9 mouse cellular contexts compared by ENCODE assay signal in the genomic region with DNA sequence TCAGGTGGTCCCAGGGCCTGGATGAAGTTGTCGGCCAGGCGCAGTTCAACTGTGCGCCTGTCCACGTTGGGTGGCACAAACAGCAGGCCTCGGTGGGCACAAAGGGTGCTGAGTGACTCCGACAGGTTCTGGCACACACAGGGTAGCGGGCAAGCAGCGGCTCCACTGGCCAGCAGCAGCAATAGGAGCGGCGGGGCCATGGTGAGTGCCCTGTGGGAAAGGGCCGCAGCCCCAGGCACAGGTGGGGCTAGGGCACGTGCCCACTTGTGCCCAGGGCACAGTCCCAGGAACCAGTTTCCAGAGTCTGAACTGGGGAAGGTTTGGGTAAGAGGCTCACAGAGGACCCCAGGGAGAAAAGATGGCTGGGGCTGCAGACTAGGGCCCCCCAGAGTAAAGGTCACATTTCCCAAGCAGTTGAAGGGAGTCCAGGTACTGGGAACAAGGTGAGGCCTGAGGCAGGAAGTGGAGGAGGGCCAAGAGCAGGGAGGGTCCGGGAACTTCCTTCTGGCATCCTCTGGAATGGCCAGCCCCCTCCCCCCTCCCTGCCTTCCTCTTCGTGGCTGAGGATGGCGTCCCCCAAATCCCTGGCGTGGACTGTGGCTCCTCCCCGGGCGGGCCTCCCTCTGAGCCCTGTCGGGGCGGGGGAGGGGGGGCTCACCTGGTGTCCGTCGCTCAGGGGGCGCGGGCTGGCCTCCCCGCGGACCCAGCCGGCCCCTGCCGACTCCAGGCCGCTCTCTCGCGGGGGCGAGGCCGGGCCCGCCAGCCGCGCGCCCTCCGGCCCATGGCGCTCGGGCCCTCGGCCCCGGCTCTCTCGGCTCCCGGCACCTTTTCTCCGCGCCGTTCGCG. TPM values are rescaled to one million over a fixed set of nuclear protein-coding genes. Genes with fewer than 3 reads are reported as not detected.
DNase-seq lines count a peak whose midpoint lies in the region; ATAC-seq and TF ChIP-seq lines count a peak whose summit lies in the region.
"Had no signal": no experiment of that assay in that cellular context is flagged by ENCODE, and none has a peak within 500 bp of the region (broad histone marks: within the 10 kb centered on the region; RNA-seq: fewer than 3 reads in every experiment).

No protein-coding gene starts in this region.

- no peaks in the 10 kb centered on the region for H3K9me3 ChIP-seq in embryonic facial prominence, embryonic 10.5 days
- H3K9me3 ChIP-seq in midbrain, embryonic 11.5 days (ENCODE audit: control insufficient read depth, low read length): no peaks in the 10 kb centered on the region

- H3K4me3 ChIP-seq in C2C12 (ENCODE audit: insufficient read depth, poor library complexity, severe bottlenecking): peak overlapping the region; percentile 75
- H3K4me3 ChIP-seq in embryonic facial prominence, embryonic 10.5 days: peak overlapping the region; percentile 92
- peak overlapping the region; percentile 67 for H3K4me3 ChIP-seq in kidney, adult 2 months (ENCODE audit: insufficient read depth, low read depth, low read length)
- H3K4me3 ChIP-seq in midbrain, embryonic 11.5 days (ENCODE audit: low read depth, low read length): peak overlapping the region; percentile 92

- no peaks in the 10 kb centered on the region for H3K27me3 ChIP-seq in C2C12 (ENCODE audit: control insufficient read depth, insufficient read depth, insufficient read length)
- peaks cover 9% of the 10 kb centered on the region; the same call in 1 of the 2 replicates for H3K27me3 ChIP-seq in embryonic facial prominence, embryonic 10.5 days (replicated peaks; ENCODE audit: low read depth, poor library complexity, severe bottlenecking)
- no peaks in the 10 kb centered on the region for H3K27me3 ChIP-seq in kidney, adult 2 months (replicated peaks; ENCODE audit: control insufficient read depth, insufficient read depth, low read length)
- H3K27me3 ChIP-seq in midbrain, embryonic 11.5 days (ENCODE audit: control insufficient read depth, insufficient read depth, low read length): peaks cover 2% of the 10 kb centered on the region; the same call in 1 of the 2 replicates

- H3K4me1 ChIP-seq in embryonic facial prominence, embryonic 10.5 days: peaks cover 52% of the 10 kb centered on the region
- no peaks in the 10 kb centered on the region for H3K4me1 ChIP-seq in kidney, adult 2 months (ENCODE audit: control insufficient read depth, insufficient read depth, low read length)
- H3K4me1 ChIP-seq in midbrain, embryonic 11.5 days (ENCODE audit: control insufficient read depth, insufficient read depth, low read length): peaks cover 12% of the 10 kb centered on the region

- peak overlapping the region; percentile 79 for H3ac ChIP-seq in C2C12 (ENCODE audit: control insufficient read depth, insufficient read length, low read depth)

- H3K79me2 ChIP-seq in C2C12 (ENCODE audit: control insufficient read depth, insufficient read depth): peaks cover 27% of the 10 kb centered on the region

- peaks cover 12% of the 10 kb centered on the region for H3K79me3 ChIP-seq in C2C12 (ENCODE audit: low read depth)

- 18% methylated on average over 48 of the region's 49 CpGs for WGBS in embryonic facial prominence, embryonic 10.5 days
- WGBS in kidney, adult 2 months: 33% methylated on average over 49 of the region's 49 CpGs
- 30% methylated on average over 31 of the region's 49 CpGs for WGBS in midbrain, embryonic 11.5 days

- DNase-seq in cerebellum, adult 11-12 months: peak; percentile 70
- no peak for DNase-seq in cerebellum, adult 11 months
- DNase-seq in embryonic facial prominence, embryonic 10.5 days (ENCODE audit: low spot score): peak; percentile 77
- DNase-seq in kidney, adult 2 months: no peak
- DNase-seq in midbrain, embryonic 11.5 days (ENCODE audit: low spot score, missing footprints): peak; percentile 92
- no peak for DNase-seq in ovary, postnatal 14 days (ENCODE audit: low spot score)
- DNase-seq in adrenal gland, adult 8-10 months: no peak

- H3K36me3 ChIP-seq in C2C12 (ENCODE audit: control insufficient read depth, insufficient read depth): peaks cover 12% of the 10 kb centered on the region
- H3K36me3 ChIP-seq in embryonic facial prominence, embryonic 10.5 days (replicated peaks): peaks cover 43% of the 10 kb centered on the region
- no peaks in the 10 kb centered on the region for H3K36me3 ChIP-seq in kidney, adult 2 months (ENCODE audit: control insufficient read depth, insufficient read depth, low read length)
- peaks cover 9% of the 10 kb centered on the region for H3K36me3 ChIP-seq in midbrain, embryonic 11.5 days (ENCODE audit: control insufficient read depth, insufficient read depth, low read length)

- H3K4me2 ChIP-seq in midbrain, embryonic 11.5 days: peak overlapping the region; percentile 79

- peak overlapping the region; percentile 98 for H3K27ac ChIP-seq in embryonic facial prominence, embryonic 10.5 days (replicated peaks)
- no peak overlapping the region for H3K27ac ChIP-seq in kidney, adult 2 months (ENCODE audit: insufficient read depth, low read depth, low read length)
- H3K27ac ChIP-seq in midbrain, embryonic 11.5 days (ENCODE audit: low read depth, low read length): peak overlapping the region; percentile 78
- H3K27ac ChIP-seq: macrophage had no signal

- peak; percentile 15 for ATAC-seq in midbrain, embryonic 11.5 days (ENCODE audit: low FRiP score)

- no peak for TF ChIP-seq POLR2A in kidney, adult 2 months (IDR thresholded peaks at IDR 0.05; ENCODE audit: low read depth, low read length)

- peak overlapping the region; percentile 96 for H3K9ac ChIP-seq in midbrain, embryonic 11.5 days (ENCODE audit: low read length)

- no peak for TF ChIP-seq CTCF in C2C12 (IDR thresholded peaks at IDR 0.05; ENCODE audit: control insufficient read depth, insufficient read depth, insufficient read length)
- TF ChIP-seq CTCF in kidney, adult 2 months (conservative IDR thresholded peaks at IDR 0.05; ENCODE audit: insufficient read depth, insufficient read length, low read depth, low read length): no peak

TF ChIP-seq in C2C12, 6 proteins besides CTCF, POLR2A, EP300 and RAD21:
- TF ChIP-seq CEBPB (IDR thresholded peaks at IDR 0.05; ENCODE audit: low read depth): no peak
- TF ChIP-seq USF1 (IDR thresholded peaks at IDR 0.05; ENCODE audit: low read depth): no peak
- no peak for TF ChIP-seq FOSL1 (IDR thresholded peaks at IDR 0.05; ENCODE audit: insufficient read depth, low read length, poor library complexity, severe bottlenecking)
- TF ChIP-seq MAX (IDR thresholded peaks at IDR 0.05): no peak
- TF ChIP-seq MYOG (IDR thresholded peaks at IDR 0.05; ENCODE audit: control insufficient read depth, extremely low read depth, insufficient read length): no peak

RNA-seq across cellular contexts. Expression of a gene that starts 0.9 kb away (rescaled TPM):
- polyA plus RNA-seq in C2C12 (2012; fragmentation: generic; extraction: Trizol): 40.8 TPM
- 6.8 TPM in 2 replicates for polyA plus RNA-seq in embryonic facial prominence, embryonic 10.5 days (2016; fragmentation: Nextera tagmentation; extraction: Ambion mirVana)
- polyA plus RNA-seq in kidney, adult 2 months (2012; rRNA removed): 6.1 and 8.7 TPM in 2 replicates
- polyA plus RNA-seq in midbrain, embryonic 11.5 days (2014; fragmentation: Nextera tagmentation; extraction: Ambion mirVana): 7.5 and 7.6 TPM in 2 replicates
- total RNA-seq in adrenal gland, adult 8-10 months (2022): 1 to 10 TPM; 3.9 to 9.3 (median 6.5) TPM

RNA-seq across cellular contexts. Expression of a gene that starts 10.9 kb away (rescaled TPM):
- polyA plus RNA-seq in C2C12 (2012; fragmentation: generic; extraction: Trizol): 56.9 TPM
- 75.5 and 82.9 TPM in 2 replicates for polyA plus RNA-seq in embryonic facial prominence, embryonic 10.5 days (2016; fragmentation: Nextera tagmentation; extraction: Ambion mirVana)
- 82.2 and 92.8 TPM in 2 replicates for polyA plus RNA-seq in kidney, adult 2 months (2012; rRNA removed)
- polyA plus RNA-seq in midbrain, embryonic 11.5 days (2014; fragmentation: Nextera tagmentation; extraction: Ambion mirVana): 61.0 and 68.7 TPM in 2 replicates
- total RNA-seq in adrenal gland, adult 8-10 months (2022): 10 to 100 TPM; 34.0 to 47.7 (median 38.9) TPM

Comparison
In these comparisons a context has a peak if more than half of its experiments do, and no peak if none do; other contexts are left out.
1. DNase-seq: peak in cerebellum, adult 11-12 months (single experiment), embryonic facial prominence, embryonic 10.5 days (single experiment) and midbrain, embryonic 11.5 days (single experiment); none in cerebellum, adult 11 months (single experiment), kidney, adult 2 months (single experiment), ovary, postnatal 14 days (single experiment) and adrenal gland, adult 8-10 months (single experiment).
2. Peak in every context shown above with its lines, with median percentiles within 50 percentile points of each other: H3K4me3 ChIP-seq.